Mouse (Mus musculus) kidney, postnatal 0 days (tissue): ENCODE measurements around the gene M1ap. TPM values are rescaled to one million over a fixed set of nuclear protein-coding genes. Genes with fewer than 3 reads are reported as not detected.

ENCODE experiments used
- ATAC-seq: fragments of 200-750 bp; cut with Nextera tagmentation; replicated peaks from 2 replicates; pipeline ENCODE4 v1.8.0; 2017; ENCODE audit warnings: low read depth, moderate number of reproducible peaks, moderate TSS enrichment, moderate library complexity; ENCODE audit not compliant: low FRiP score
- DNase-seq: peaks from one replicate; pipeline ENCODE4 v3.0.0-alpha.2; 2016; ENCODE audit warnings: low spot score
- H3K27ac ChIP-seq: fragments of 300-500 bp; sonication (generic); 2 replicates; pipeline ENCODE4 v1.5.1; 2014; ENCODE audit warnings: mild to moderate bottlenecking
- H3K27me3 ChIP-seq: fragments of 300-500 bp; sonication (generic); 2 replicates; pipeline ENCODE4 v1.6.1; 2014; ENCODE audit warnings: low read length, mixed read lengths; ENCODE audit not compliant: insufficient read depth
- H3K36me3 ChIP-seq: fragments of 300-500 bp; sonication (generic); 2 replicates; pipeline ENCODE4 v1.6.1; 2014; ENCODE audit warnings: low read length, mixed read lengths; ENCODE audit not compliant: insufficient read depth
- H3K4me1 ChIP-seq: fragments of 300-500 bp; sonication (generic); replicated peaks from 2 replicates; pipeline ENCODE4 v1.6.1; 2014; ENCODE audit warnings: antibody characterized with exemption, low read length, mixed read lengths; ENCODE audit not compliant: insufficient read depth
- H3K4me2 ChIP-seq: fragments of 300-500 bp; sonication (generic); 2 replicates; pipeline ENCODE4 v1.6.1; 2014; ENCODE audit warnings: mild to moderate bottlenecking, low read length, moderate library complexity, mixed read lengths
- H3K4me3 ChIP-seq: fragments of 300-500 bp; sonication (generic); replicated peaks from 2 replicates; pipeline ENCODE4 v1.5.1; 2014; ENCODE audit warnings: low read depth, low read length
- H3K9ac ChIP-seq: fragments of 300-500 bp; sonication (generic); 2 replicates; pipeline ENCODE4 v1.6.1; 2014; ENCODE audit warnings: low read depth, low read length
- H3K9me3 ChIP-seq: fragments of 300-500 bp; sonication (generic); replicated peaks from 2 replicates; pipeline ENCODE4 v1.6.1; 2016; ENCODE audit warnings: low read length, inconsistent platforms, mixed read lengths
- CTCF ChIP-seq: IDR thresholded peaks from 2 replicates; pipeline ENCODE4 v1.5.1; 2016; ENCODE audit warnings: antibody characterized with exemption, low read depth, mild to moderate bottlenecking, moderate library complexity
- WGBS: fragments of 180-500 bp; shearing (Covaris S2); extraction: QIAGEN DNeasy Blood & Tissue Kit; methylation state at CpG from one replicate; pipeline ENCODE4 v1.1.7; 2014; 5-methylcytosine and 5-hydroxymethylcytosine counted together
- polyA plus RNA-seq: library from polyadenylated mRNA; unstranded; fragments of >200 nt; fragmentation: Nextera tagmentation; extraction: Ambion mirVana; gene quantifications from 2 replicates; pipeline ENCODE4 v1.2.1, GENCODE M21; 2015

Gene M1ap
- polyA plus RNA-seq, 1 experiment from 2014 or later: 0.32 TPM

DNA sequence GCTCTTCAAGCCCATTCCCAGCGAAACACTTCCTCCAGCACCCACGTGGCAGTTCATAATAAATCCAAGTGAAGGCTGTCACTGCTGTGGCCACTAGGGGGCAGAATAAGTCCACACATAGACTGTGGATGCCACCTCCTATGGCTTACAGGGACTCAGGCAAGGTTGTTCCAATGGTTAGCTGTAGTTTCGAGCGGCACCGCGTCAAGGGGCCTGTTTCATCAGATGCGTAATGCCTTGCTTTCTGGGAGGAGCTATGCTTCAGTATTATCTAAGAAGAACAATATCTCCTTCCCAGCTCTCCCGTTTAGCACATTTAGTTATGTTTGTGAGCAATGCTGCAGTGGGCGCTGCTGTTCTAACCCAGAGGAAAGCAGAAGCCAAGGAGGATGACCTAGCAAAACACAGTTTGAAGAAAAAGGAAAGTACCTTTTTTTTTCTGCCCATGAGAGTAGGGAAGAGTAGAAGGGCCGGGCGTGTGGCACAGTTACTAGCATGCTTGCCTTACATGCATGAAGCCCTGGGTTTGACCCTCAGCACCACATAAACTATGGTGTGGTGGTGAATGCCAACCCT is 50.1 kb downstream of the M1ap start:
- Histone ChIP-seq H3K27ac (peak overlapping the region; percentile 60), H3K36me3 (no peaks in the 10 kb centered on the region), H3K9me3 (no peaks in the 10 kb centered on the region), H3K4me1 (peaks cover 7% of the 10 kb centered on the region; the same call in 1 of the 2 replicates), H3K9ac (no peak overlapping the region), H3K4me2 (peak overlapping the region; percentile 13; the same call in 1 of the 2 replicates), H3K4me3 (no peak overlapping the region), H3K27me3 (no peaks in the 10 kb centered on the region)
- peak; percentile 98 for DNase-seq
- WGBS: 5% methylated on average over 11 of the region's 11 CpGs
- peak; percentile 94 for ATAC-seq
- TF ChIP-seq CTCF: peak; percentile 99

DNA sequence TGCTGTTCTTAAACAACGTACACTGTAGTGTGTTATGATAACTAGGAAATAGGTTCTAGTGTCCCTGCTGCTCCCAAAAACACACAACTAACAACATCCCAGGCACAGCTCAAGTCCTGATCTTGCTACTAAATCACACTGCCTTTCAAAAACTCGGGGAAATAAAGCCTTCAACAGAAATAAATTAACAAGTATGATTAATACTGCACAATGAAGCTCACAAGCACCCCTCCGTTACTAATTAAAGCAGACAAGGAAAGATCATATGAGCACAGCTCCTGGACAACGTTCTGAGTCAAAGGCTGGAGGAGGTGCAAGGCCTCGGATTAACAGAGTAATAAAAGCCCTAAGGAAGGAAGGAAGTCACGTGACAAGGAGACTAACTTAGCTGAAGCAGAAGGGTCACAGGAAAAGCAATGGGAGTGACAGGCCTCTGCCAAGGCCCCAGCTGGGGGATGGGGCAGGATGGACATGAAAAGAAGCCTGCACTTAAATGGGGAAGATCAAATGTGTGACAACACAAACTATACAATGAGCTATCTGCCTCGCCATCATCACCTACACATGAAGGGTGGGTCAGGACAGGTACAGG is 50.9 kb downstream of the M1ap start:
- no peak for ATAC-seq
- DNase-seq: peak; percentile 78
- no peak for TF ChIP-seq CTCF
- Histone ChIP-seq H3K4me2 (peak overlapping the region; percentile 13; the same call in 1 of the 2 replicates), H3K4me1 (peaks cover 7% of the 10 kb centered on the region; the same call in 1 of the 2 replicates), H3K9me3 (no peaks in the 10 kb centered on the region), H3K27ac (peak overlapping the region; percentile 60), H3K4me3 (no peak overlapping the region), H3K36me3 (no peaks in the 10 kb centered on the region), H3K9ac (no peak overlapping the region), H3K27me3 (no peaks in the 10 kb centered on the region)
- WGBS: 25% methylated on average over 7 of the region's 7 CpGs

DNA sequence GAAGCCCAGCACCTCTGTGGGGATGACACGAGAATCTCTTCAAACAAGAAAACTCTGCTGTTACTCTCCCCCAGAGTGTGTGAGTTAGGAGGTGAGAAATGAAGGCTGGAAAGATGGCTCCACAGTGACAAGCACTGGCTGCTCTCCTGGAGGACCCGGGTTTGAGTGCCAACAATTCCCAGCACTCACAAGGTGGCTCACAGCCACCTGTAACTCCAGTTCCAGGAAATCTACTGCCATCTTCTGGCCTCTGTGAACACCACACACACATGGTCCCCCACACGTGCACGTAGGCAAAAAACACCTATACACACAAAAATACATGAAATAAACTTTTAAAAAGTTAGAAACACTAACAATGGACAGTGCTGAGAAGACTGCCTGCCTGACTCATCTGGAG is 51.6 kb downstream of the M1ap start:
- Histone ChIP-seq H3K27ac (no peak overlapping the region), H3K4me3 (no peak overlapping the region), H3K27me3 (no peaks in the 10 kb centered on the region), H3K9me3 (no peaks in the 10 kb centered on the region), H3K36me3 (no peaks in the 10 kb centered on the region), H3K4me2 (no peak overlapping the region), H3K9ac (no peak overlapping the region), H3K4me1 (peaks cover 7% of the 10 kb centered on the region; the same call in 1 of the 2 replicates)
- ATAC-seq (no peak), DNase-seq (no peak)
- 76% methylated on average over 4 of the region's 4 CpGs for WGBS
- peak; percentile 39 for TF ChIP-seq CTCF

DNA sequence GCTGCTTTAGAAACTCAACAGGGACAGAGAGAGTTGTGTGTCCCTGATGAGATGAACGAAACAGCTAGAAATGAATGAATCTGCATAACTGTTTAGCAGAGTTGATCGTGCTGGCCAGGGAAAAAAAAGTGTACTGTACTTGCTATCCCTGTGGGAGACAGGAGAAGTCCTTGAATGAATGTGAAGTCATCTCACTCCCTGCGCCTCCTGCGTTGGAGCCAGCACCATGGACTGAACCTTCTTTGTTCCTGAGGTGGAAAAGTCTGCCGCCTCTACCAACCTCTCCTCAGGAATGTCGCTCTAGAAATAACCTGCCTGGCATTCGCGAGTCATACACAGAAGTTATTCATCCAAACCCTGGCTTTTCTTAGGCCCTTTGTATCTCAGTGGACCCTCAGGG is 53.3 kb downstream of the M1ap start:
- H3K36me3 ChIP-seq: no peaks in the 10 kb centered on the region
- DNase-seq (no peak), ATAC-seq (no peak)
- WGBS: 72% methylated on average over 8 of the region's 8 CpGs
- peaks cover 7% of the 10 kb centered on the region; the same call in 1 of the 2 replicates for H3K4me1 ChIP-seq
- H3K4me2 ChIP-seq: no peak overlapping the region
- H3K9me3 ChIP-seq: no peaks in the 10 kb centered on the region
- no peak for TF ChIP-seq CTCF
- H3K27ac ChIP-seq: no peak overlapping the region
- H3K4me3 ChIP-seq: no peak overlapping the region
- H3K27me3 ChIP-seq: no peaks in the 10 kb centered on the region
- no peak overlapping the region for H3K9ac ChIP-seq

DNA sequence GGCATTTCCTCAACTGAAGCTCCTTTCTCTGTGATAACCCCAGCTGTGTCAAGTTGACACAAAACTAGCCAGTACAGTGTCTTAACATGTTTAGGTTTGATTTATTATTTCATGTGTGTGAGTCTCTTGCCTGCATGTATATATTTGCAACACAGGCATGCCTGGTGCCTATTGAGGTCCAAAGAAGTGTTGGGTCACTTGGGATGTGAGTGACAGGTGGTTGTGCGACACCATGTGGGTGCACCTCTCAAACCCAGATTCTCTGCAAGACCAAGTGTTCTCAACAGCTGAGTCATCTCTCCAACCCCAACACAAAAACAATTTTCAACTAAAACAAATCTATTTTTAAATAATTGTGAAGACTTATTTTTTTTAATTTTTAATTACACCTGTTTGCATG is 56.4 kb downstream of the M1ap start:
- Histone ChIP-seq H3K4me3 (no peak overlapping the region), H3K36me3 (no peaks in the 10 kb centered on the region), H3K4me2 (no peak overlapping the region), H3K9ac (no peak overlapping the region), H3K27ac (no peak overlapping the region), H3K27me3 (no peaks in the 10 kb centered on the region), H3K9me3 (no peaks in the 10 kb centered on the region), H3K4me1 (0 out of 2 replicates have a peak, but pooled peaks cover under 1% of the 10 kb centered on the region)
- no peak for TF ChIP-seq CTCF
- ATAC-seq (no peak), DNase-seq (no peak)
- WGBS: 95% methylated on average over 1 of the region's 1 CpGs

DNA sequence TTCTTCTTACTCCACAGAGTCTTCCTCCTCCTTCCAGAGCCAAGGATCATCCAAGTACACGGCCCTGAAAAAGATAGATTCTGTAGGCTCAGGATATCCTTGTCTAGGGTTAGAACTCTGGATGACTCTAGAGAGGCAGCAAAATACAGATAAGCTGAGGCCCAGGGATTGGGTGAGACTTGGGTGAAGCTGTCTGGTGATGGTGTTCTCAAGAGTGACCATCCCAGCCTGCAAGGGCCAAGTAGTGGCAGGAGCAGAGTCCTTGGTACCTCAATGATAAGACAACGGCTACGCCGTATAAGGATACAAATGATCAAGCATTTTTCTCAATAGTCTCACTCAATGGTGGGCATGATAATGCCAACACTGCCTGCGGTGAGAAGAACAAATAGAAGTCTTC is 57.1 kb downstream of the M1ap start:
- no peaks in the 10 kb centered on the region for H3K36me3 ChIP-seq
- WGBS: 91% methylated on average over 5 of the region's 5 CpGs

More for the DNA sequence above, 57.1 kb downstream of the M1ap start:
- Histone ChIP-seq H3K27ac (no peak overlapping the region), H3K4me1 (no peaks in the 10 kb centered on the region), H3K27me3 (no peaks in the 10 kb centered on the region), H3K9ac (no peak overlapping the region), H3K4me2 (no peak overlapping the region), H3K4me3 (no peak overlapping the region), H3K9me3 (no peaks in the 10 kb centered on the region)
- TF ChIP-seq CTCF: no peak
- ATAC-seq (no peak), DNase-seq (no peak)
